Mouse (Mus musculus) liver, embryonic 11.5 days (tissue): ENCODE data around the gene Nup107. TPM values are rescaled to one million over a fixed set of nuclear protein-coding genes. Genes with fewer than 3 reads are reported as not detected.
"Not testable (repeated sequence)": the region's sequence is repeated elsewhere in the genome, so short reads cannot be mapped to it uniquely, and the experiment has no call there.

Source experiments
- ATAC-seq: fragments of 200-750 bp; cut with Nextera tagmentation; replicated peaks from 2 replicates; pipeline ENCODE4 v1.8.0; 2017; ENCODE audit warnings: moderate number of reproducible peaks, mild to moderate bottlenecking, moderate TSS enrichment, moderate library complexity; ENCODE audit not compliant: low FRiP score
- DNase-seq: peaks from one replicate; pipeline ENCODE4 v3.0.0-alpha.2; 2017; ENCODE audit warnings: low spot score
- H3K27ac ChIP-seq: fragments of 300-500 bp; sonication (generic); 2 replicates; pipeline ENCODE4 v1.5.1; 2014; ENCODE audit warnings: mild to moderate bottlenecking, low read depth, low read length, control low read depth
- H3K27me3 ChIP-seq: fragments of 300-500 bp; sonication (generic); replicated peaks from 2 replicates; pipeline ENCODE4 v1.6.1; 2014; ENCODE audit warnings: low read length, mixed read lengths; ENCODE audit not compliant: control insufficient read depth, insufficient read depth
- H3K36me3 ChIP-seq: fragments of 300-500 bp; sonication (generic); 2 replicates; pipeline ENCODE4 v1.6.1; 2014; ENCODE audit warnings: mild to moderate bottlenecking, low read length, moderate library complexity, mixed read lengths; ENCODE audit not compliant: control insufficient read depth, insufficient read depth
- H3K4me1 ChIP-seq: fragments of 300-500 bp; sonication (generic); replicated peaks from 2 replicates; pipeline ENCODE4 v1.6.1; 2014; ENCODE audit warnings: low read length, mixed read lengths; ENCODE audit not compliant: control insufficient read depth, insufficient read depth
- H3K4me2 ChIP-seq: fragments of 300-500 bp; sonication (generic); 2 replicates; pipeline ENCODE4 v1.6.1; 2014; ENCODE audit warnings: mild to moderate bottlenecking, control low read depth, moderate library complexity
- H3K4me3 ChIP-seq: fragments of 300-500 bp; sonication (generic); 2 replicates; pipeline ENCODE4 v1.5.1; 2014; ENCODE audit warnings: low read depth, low read length, control low read depth
- H3K9ac ChIP-seq: fragments of 300-500 bp; sonication (generic); 2 replicates; pipeline ENCODE4 v1.6.1; 2014; ENCODE audit warnings: low read depth, low read length, control low read depth
- H3K9me3 ChIP-seq: fragments of 300-500 bp; sonication (generic); 2 replicates; pipeline ENCODE4 v1.6.1; 2016; ENCODE audit warnings: low read length, inconsistent platforms, mixed read lengths; ENCODE audit not compliant: control insufficient read depth
- WGBS: fragments of 180-500 bp; shearing (Covaris S2); extraction: QIAGEN DNeasy Blood & Tissue Kit; methylation state at CpG from one replicate; pipeline ENCODE4 v1.1.7; 2014; 5-methylcytosine and 5-hydroxymethylcytosine counted together
- polyA plus RNA-seq: library from polyadenylated mRNA; unstranded; fragments of >200 nt; fragmentation: Nextera tagmentation; extraction: Ambion mirVana; gene quantifications from 2 replicates; pipeline ENCODE4 v1.2.1, GENCODE M21; 2014

The Nup107 gene
- polyA plus RNA-seq, 1 experiment from 2014 or later = 102 TPM

- no peaks in the 10 kb centered on the region for H3K4me1 ChIP-seq
- no peaks in the 10 kb centered on the region for H3K27me3 ChIP-seq
- no peak overlapping the region for H3K4me2 ChIP-seq
- H3K9me3 ChIP-seq = no peaks in the 10 kb centered on the region
- no peak overlapping the region for H3K4me3 ChIP-seq
- H3K36me3 ChIP-seq = peaks cover 70% of the 10 kb centered on the region
- DNase-seq (no peak), ATAC-seq (no peak)
- H3K9ac ChIP-seq = no peak overlapping the region
- WGBS = 91% methylated on average over 10 of the region's 10 CpGs
- H3K27ac ChIP-seq = no peak overlapping the region
These were observed 32.5 kb downstream of the Nup107 start for GRCm38 (mm10) chr10:117759844-117760630.

- Histone ChIP-seq H3K4me1 (no peaks in the 10 kb centered on the region), H3K4me3 (no peak overlapping the region), H3K9me3 (no peaks in the 10 kb centered on the region), H3K4me2 (no peak overlapping the region), H3K27me3 (no peaks in the 10 kb centered on the region), H3K36me3 (peaks cover 73% of the 10 kb centered on the region), H3K27ac (no peak overlapping the region), H3K9ac (no peak overlapping the region)
- DNase-seq = no peak
- ATAC-seq = no peak
- WGBS = 86% methylated on average over 18 of the region's 18 CpGs
These were observed 33.5 kb downstream of the Nup107 start for GRCm38 (mm10) chr10:117758749-117759727.

- H3K36me3 ChIP-seq = peaks cover 71% of the 10 kb centered on the region
- not testable (repeated sequence) for H3K9ac ChIP-seq
These were observed 34.2 kb downstream of the Nup107 start for GRCm38 (mm10) chr10:117758344-117758743.

GRCm38 (mm10) chr10:117757796-117758342 lies 34.6 kb downstream of the Nup107 start:
- H3K4me3 ChIP-seq = no peak overlapping the region
- no peak overlapping the region for H3K9ac ChIP-seq
- no peak overlapping the region for H3K4me2 ChIP-seq
- WGBS = 90% methylated on average over 7 of the region's 7 CpGs
- no peaks in the 10 kb centered on the region for H3K4me1 ChIP-seq
- H3K9me3 ChIP-seq = no peaks in the 10 kb centered on the region
- no peak overlapping the region for H3K27ac ChIP-seq
- ATAC-seq = no peak
- H3K27me3 ChIP-seq = no peaks in the 10 kb centered on the region
- DNase-seq = no peak
- peaks cover 71% of the 10 kb centered on the region for H3K36me3 ChIP-seq

More at GRCm38 (mm10) chr10:117758344-117758743, 34.2 kb downstream of the Nup107 start:
- 94% methylated on average over 3 of the region's 3 CpGs for WGBS
- not testable (repeated sequence) for H3K27ac ChIP-seq, H3K4me2 ChIP-seq, H3K9me3 ChIP-seq, H3K4me1 ChIP-seq, H3K27me3 ChIP-seq, H3K4me3 ChIP-seq, DNase-seq, ATAC-seq

GRCm38 (mm10) chr10:117757259-117757658 lies 35.2 kb downstream of the Nup107 start:
- no peak overlapping the region for H3K9ac ChIP-seq
- H3K36me3 ChIP-seq = peaks cover 74% of the 10 kb centered on the region
- H3K27me3 ChIP-seq = no peaks in the 10 kb centered on the region
- no peak overlapping the region for H3K4me3 ChIP-seq
- 90% methylated on average over 1 of the region's 1 CpGs for WGBS
- no peak for ATAC-seq
- H3K4me2 ChIP-seq = no peak overlapping the region
- H3K4me1 ChIP-seq = no peaks in the 10 kb centered on the region
- H3K9me3 ChIP-seq = no peaks in the 10 kb centered on the region
- no peak for DNase-seq
- no peak overlapping the region for H3K27ac ChIP-seq

- H3K27ac ChIP-seq = no peak overlapping the region
- no peaks in the 10 kb centered on the region for H3K4me1 ChIP-seq
- ATAC-seq (no peak), DNase-seq (no peak)
- H3K9me3 ChIP-seq = no peaks in the 10 kb centered on the region
- H3K4me3 ChIP-seq = no peak overlapping the region
- peaks cover 75% of the 10 kb centered on the region for H3K36me3 ChIP-seq
- no peak overlapping the region for H3K9ac ChIP-seq
- no peaks in the 10 kb centered on the region for H3K27me3 ChIP-seq
- WGBS = 88% methylated on average over 5 of the region's 5 CpGs
- H3K4me2 ChIP-seq = no peak overlapping the region
These were observed 35.7 kb downstream of the Nup107 start for GRCm38 (mm10) chr10:117756784-117757183.

- H3K4me1 ChIP-seq = no peaks in the 10 kb centered on the region
- ATAC-seq (no peak), DNase-seq (no peak)
- H3K9ac ChIP-seq = no peak overlapping the region
- no peak overlapping the region for H3K4me2 ChIP-seq
- no peak overlapping the region for H3K4me3 ChIP-seq
- H3K9me3 ChIP-seq = no peaks in the 10 kb centered on the region
- peaks cover 75% of the 10 kb centered on the region for H3K36me3 ChIP-seq
- H3K27ac ChIP-seq = peak overlapping the region; percentile 54
- H3K27me3 ChIP-seq = no peaks in the 10 kb centered on the region
- WGBS = 80% methylated on average over 11 of the region's 11 CpGs
These were observed 36.6 kb downstream of the Nup107 start for GRCm38 (mm10) chr10:117755799-117756467.
